Mouse (Mus musculus) retina, embryonic 14.5 days (tissue): ENCODE results near the gene Slc38a11.

Source experiments
- DNase-seq: peaks from one replicate; pipeline ENCODE4 v3.0.0-alpha.2; 2015; ENCODE audit warnings: low spot score

Gene Slc38a11

DNA sequence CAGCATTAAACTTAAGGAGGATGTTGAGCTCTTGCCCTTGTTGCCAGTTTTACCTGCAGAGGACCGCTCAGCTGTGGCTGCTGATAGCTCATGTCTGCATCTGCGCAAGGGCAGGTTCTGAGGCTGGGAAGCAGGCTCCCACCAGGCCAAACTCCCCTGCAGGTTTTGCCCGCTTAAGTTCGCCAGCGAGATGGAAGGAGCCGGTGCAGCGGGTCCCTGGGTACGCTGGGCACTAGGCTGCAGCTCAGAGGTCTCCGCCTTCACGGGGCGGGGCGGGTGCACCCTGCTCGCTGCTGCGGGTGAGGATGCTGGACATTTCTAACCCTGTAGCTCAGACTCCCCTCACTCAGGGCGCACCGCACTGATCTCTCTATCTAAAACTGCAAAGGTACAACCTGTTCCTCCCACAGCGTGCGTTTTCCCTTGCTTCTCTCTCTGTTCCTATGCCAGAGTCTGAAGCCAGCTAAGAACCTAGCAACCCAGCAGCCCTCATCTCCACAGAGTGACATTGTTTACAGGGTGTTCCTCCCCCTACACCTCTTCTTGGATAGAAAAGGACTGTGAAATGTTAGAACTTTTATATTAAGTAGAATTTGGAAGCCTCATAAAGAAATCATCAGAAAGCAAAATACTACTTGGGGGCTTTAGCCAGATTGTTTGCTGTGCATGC lies at the start of gene Slc38a11:
TSS of gene Slc38a11 (minus strand) at position 207 of the 670 bp plus-strand sequence.
- DNase-seq, result peak; percentile 36

DNA sequence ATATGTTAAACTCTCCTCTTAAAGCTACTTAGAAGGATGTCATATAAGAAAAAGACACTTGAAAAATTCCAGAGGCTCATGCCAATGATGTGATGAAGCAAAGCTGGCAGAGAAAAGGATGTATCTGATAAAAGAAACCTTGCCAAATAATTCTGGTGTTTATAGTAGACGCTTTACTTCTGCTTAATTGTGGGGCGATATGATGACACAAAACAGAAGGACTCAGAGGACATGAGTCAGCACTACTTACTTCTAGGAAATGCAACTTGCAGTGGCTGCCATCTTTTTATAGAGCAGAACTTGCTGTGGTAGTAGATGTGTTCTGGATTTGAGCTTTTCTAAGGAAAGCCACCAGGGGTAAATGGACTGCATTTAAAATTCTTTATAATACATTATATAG lies 43.3 kb upstream of the Slc38a11 start:
- no peak for DNase-seq

DNA sequence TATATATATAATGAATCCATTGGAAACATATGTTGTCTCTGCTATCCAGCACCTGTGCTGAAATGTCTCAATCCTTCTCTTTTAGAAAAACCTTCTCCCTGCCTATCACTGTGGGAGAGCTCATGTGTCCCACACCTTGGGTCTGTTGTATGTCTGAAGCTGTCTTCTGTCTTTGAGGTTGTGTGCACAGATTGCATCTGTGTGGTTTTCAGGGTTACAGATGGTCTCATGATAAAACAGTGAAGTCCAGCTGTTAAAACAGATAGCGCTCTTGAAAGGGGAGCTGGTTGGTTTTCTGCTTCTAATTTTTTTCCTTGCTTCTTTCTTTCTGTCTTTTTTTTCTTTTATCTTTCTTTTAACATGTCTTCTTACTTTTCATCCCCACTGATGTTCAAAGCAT lies 41.6 kb upstream of the Slc38a11 start:
- DNase-seq, result no peak

DNA sequence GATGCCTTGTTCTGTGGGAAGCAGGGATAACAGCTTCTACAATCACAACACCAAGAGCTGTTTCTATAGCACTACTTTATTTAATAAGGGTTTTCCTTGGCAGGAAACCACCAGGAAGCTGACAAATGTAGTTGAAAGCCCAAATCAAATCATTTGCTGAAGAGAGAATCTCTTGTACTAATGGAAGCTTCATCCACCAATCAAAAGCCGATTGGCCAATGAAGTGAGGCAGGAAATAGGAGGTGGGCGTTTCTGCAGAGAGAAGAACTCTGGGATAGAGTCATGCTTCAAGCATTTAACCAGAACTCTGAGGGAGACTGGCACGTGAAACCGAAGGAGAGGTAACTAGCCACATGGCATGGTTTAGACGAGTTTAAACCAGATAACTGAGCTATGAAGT lies 38.2 kb upstream of the Slc38a11 start:
- no peak for DNase-seq

DNA sequence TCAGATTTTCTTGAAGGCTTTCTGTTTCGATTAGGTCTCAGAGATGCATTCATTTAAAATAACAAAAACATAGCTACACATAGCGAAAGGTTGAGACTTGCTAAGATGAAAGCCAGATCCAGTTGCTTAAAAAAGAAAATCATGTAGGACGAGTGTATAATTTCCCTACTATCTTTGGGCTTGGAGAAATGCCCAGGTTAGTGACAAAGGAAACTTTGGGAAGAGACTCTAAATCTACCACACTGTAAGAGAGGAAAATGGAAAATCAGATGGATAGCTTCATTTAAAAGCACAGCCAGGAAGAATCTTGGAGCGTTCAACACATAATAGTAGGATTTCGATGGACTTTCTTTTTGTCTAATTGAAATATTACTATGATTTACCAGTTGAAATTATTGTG lies 36.1 kb upstream of the Slc38a11 start:
- no peak for DNase-seq

DNA sequence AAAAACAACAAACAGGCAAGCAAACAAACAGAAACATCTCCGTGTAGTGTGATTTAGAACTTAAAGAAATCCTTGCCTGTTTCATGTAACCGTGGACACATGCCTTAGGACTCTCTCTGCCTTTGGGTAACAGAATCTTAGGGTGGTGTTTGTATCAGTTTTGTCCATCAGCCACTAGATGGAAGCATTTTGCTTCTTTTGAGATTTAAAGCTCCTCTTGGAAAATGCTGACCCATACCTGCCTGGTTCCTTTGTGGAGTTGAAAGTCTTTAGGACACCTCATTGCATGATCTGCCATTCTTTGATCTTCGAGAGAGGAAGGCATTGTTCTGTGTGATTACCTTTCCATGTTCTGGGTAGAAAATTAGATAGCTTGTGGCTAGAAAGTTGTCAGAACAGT lies 32.3 kb upstream of the Slc38a11 start:
- DNase-seq, result peak; percentile 72

DNA sequence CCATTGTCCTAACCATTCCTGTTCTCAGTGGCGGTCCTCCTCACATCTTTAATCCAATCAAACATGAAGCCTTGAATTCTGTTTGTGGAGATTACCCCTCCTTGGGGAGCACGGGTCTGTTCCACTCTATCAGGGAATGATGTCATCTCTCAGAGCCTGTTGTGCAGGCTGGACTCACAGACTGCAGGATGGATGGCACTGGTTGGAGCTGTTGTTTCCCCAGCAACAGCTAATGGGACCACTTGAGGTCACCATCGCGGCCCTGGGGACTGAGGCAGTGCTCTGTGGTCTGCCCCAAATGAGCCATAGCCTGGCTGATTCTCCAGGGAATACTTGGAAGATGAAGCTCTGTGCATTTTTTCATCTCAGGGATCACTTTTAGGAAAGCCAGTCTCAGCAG lies 29.2 kb upstream of the Slc38a11 start:
- peak; percentile 11 for DNase-seq

DNA sequence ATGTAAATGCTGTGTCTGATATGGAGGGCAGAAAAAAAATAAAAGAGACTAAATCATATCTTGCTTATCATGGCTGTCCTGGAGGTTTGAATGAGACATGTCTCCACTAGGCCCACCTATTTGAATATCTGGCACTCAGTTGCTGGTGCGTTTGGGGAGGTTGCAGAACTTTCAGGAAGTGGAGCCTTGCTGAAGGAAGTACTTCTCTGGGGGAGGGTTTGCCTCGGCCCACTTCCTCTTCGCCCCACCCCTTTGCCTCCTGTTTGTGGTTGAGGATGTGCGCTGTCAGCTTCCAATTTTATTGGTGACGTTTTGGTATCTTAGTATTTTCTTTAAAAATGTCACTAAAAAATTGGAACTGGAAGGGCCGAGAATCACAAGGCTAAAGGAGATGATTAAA lies 27.5 kb upstream of the Slc38a11 start:
- no peak for DNase-seq

DNA sequence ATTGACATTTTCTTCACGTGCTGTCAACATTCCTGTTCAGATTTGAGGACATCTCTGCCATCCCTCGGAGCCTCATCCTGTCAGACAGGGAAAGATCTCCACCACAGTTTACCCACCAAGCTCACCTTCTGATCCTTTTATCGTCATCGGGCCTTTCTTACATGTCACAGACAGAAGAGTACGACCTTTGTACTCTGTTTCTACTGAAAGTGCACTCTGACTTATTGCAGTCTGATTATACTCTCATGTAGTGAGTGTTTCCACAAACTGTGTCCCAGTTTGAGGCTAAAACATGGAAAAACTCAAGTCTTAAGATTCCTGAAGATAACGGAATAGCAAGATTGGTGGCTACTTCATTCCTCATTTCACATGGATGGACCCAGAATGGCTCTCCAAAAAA lies 21.0 kb upstream of the Slc38a11 start:
- no peak for DNase-seq

DNA sequence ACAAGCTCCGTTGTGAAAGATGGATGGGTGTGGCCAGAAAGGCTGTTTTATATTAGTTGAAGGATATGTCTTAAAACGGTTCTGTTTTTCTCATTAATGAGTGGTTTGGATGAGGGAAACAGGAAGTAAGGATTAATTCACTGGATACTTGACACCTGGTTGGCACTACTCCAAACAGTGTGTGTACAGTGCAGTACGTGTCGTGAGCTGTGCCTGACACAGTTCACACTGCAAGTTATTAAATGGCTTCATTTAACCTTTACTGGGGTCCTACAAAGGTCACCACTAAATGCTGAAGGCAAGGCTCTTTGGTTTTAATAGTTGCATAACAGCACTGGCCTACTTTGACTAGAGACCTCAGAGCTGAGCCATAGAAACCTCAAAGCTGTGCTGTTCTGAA lies 18.7 kb upstream of the Slc38a11 start:
- no peak for DNase-seq

DNA sequence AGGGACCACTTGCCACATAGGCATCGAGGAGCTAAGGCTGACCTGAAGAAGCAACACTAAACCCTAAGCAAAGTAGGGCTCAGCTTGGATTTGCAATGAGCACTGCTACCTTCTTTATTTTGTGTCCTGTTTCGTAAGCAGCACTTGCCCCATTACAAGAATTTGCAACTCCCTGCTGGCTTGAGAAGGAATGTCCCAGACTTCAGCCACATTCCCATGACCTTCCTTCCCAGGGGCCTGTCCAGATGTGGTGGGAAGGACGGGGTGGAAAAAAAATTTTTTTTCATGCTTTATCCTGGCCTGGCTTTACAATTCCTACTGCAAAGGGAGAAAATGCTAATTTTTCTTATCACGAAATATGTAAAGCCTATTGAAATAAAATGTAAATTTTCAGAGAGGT lies 14.6 kb upstream of the Slc38a11 start:
- DNase-seq, result no peak

DNA sequence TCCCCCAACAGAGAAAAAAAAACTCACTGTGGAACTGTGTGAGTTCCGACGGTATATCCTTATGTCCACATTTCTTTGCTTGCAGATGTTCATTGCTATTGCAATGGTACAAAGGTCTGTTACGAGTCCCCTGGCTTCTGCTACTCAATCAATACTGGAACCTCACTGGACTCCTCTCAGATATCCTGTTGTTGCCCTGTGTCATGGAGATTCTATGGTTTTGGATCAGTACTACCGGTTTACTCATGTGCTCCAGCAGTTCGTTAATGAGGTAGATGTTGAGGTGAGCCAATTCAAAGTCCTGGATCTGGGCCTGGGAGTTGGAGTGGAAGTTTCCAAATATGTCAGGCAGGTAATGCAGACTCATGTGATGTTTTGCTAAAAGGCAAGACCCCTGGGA lies 10.6 kb upstream of the Slc38a11 start:
- DNase-seq, result no peak

DNA sequence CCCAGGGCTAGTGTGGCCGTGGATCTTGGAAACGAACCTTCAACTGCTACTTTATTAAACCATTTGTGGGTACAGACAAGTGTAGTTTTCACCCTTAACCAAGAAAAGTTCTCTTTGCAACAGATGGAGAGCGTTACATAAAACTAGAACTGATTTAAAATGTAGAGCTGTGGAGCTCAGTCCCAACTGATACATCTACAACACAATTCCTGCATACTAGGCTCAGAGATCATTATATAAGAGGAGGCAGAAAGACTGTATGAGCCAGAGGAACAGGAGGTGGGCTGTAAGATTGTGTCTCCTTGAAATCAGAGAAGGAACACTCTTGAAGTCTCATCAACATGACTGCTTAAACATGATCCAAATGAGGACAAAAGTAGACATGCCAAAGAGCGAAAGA lies 9.2 kb upstream of the Slc38a11 start:
- DNase-seq, result no peak

DNA sequence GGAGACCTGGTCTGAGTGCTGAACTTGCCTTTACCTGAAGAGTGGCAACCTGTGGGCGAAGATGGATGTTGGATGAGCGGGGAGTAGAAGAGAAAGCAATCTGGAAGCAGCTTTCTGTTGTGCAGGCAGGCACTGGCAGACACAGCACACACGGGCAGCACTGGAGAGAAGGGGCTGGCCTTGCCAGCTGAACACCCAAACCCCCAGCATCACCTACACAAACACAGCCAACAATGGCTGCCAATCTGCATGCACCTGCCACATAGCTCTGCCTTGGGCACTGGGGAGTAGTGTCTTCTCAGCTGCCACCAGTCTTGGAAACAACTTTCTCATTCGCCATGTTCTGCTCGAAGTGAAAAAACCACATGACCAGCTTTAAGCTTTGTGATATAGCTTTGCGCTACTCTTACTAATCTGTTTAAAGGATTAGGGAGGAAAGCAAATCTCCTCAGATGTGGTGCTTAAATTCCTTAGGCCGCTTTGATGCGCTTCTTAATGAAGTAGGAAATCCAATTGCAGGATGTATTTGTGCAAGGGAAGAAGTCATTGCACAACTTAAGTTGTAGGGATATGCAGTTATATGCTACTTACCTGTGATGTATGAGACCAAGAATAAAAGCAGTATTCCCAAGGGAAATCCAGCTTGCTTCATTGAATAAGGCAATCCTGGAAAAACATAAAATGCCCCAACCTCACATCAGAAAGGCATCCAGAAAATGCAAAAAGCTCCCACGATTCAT lies 2.9 kb downstream of the Slc38a11 start:
- DNase-seq, result peak; percentile 20

DNA sequence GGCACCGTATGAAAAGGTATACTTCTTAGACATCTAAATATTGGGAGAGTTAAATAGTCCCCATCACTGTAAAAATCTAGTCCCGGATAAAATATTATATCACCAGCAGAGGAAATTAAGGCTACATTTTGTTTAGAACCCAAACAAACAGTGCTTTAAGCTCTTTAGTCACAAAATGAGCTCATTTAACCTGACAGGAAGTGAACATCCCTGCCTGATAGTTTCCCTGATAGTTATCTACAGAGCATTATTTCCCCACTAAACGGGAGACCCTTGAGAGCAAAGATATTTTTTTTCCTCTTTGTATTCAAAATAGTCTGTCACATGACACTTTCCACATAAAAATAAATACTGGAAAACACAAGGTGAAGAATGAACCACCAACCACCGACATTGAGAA lies 16.5 kb downstream of the Slc38a11 start:
- DNase-seq, result no peak

DNA sequence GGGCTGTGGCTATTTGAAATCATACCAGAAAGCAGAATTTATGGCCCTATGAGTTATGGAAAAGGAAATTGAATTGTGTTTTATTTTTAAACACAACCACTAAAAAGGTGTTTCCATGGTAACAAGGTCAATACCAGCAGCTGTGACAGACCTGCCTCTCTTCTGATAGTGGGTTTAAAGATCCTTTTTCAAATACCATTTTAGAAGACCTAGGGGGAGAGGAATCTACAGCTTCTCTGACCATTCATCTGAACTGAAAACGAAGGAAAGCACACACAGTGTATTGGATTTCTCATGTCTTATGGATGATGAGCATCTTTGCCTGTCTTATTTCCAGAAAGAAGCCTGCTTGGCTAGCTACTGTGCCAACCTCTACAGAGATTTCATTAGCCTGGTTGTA lies 16.9 kb downstream of the Slc38a11 start:
- no peak for DNase-seq

DNA sequence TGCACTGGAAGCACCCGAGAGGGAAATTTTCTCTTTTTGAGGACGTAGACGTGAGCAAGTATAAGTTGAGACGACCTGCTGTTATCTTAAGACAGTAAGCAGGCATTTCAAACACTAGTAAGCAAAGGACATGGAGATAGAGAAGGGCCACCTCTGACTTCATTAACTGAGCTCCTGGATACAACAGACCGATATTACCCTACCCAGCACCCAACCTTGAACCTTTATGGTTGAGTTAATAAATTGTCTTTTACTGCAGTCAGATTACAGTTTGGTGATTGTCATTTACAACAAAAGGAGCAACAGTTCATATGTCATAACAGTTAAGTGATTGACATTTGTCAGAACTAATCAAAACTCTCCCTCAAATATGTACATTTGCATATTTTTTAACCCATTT lies 17.8 kb downstream of the Slc38a11 start:
- no peak for DNase-seq

DNA sequence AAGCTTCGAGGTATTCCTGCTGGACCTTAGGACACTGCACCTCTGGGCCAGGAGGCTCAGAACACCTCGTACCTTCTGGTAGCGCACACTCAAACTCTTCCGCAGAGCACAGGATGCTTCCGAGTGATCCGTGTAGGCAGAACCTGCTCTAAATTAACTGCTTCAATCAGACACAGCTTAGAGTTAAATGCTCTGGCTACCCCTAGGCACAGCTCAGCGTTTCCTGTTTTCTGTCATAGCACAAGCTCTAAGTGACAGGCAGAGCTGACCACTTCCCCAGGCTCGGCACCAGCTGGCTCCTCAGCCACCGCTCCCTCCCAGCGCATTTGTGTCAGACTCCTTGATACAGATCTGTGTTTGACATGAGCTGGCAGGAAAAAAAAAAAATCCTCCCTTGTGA lies 21.8 kb downstream of the Slc38a11 start:
- no peak for DNase-seq

DNA sequence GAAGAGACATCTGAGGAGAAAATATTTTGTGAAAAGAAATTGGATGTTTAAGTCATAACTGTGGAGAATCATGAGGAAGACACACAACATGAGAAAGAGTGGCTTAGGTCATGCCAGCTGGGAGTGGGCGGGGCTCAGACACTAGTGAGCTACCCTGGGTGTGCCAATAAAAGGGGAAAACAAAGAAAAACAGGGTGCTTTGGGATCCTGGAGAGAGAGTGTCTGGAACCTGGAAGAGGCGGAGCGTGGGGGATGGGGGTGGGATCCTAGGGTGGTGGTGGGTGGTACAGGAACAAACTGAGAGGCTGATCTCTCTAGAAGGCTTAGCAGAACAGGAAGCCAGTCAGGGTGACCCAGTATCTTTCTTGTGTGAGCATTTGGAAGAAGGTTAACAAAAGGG lies 23.0 kb downstream of the Slc38a11 start:
- no peak for DNase-seq

DNA sequence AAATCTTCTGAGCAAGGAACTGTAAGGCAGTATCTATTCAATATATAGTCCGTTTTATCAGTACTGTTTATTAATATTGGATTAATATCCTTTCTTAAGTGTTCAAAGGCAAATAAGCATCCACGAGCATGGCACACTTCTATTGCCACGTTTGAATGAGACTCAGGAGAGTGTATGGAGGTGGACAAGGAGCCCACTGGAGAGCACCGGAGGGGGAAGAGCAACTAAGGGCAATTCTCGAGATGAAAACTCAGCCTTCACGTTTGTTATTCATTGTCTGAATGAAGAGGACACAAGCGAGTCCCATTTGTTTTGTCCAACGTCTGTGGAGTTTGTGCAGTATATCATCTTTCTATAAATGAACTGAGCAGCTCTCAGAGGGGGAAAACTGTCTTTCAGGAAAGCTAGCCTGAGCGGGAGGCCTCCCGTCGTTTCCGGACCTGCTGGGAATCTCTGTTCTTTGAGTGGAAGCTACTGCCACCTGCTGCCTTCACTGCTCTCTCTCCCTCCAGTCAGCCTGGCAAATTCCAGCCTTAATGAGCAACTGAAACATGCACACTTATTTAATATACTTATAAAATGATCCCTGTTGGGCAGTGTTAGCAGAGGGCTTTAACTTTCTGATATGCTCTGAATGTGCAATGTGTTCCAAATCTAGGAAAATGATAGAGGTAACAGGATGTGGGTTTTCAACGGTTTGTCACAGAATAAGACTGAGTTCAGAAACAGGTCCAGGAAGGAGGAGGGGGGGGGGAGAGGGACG lies 26.3 kb downstream of the Slc38a11 start:
- peak; percentile 69 for DNase-seq

DNA sequence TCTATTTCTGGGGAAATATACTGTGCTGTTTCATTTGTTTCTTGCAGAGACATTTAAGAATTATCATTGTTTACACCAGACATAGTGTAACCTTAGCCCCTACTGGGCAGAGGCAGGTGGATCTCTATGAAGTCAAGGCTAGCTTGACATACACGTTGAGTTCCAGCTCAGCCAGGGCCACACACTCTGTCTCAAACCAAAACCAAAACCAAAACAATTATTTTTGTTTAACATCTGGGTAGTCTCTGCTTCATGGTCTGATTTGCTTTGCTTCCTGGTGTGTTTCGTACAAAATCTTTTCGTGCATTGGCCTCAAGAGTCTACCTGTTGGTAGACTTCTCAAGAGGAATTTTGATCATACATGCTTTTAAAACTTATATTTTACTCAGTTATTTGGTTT lies 27.2 kb downstream of the Slc38a11 start:
- no peak for DNase-seq

DNA sequence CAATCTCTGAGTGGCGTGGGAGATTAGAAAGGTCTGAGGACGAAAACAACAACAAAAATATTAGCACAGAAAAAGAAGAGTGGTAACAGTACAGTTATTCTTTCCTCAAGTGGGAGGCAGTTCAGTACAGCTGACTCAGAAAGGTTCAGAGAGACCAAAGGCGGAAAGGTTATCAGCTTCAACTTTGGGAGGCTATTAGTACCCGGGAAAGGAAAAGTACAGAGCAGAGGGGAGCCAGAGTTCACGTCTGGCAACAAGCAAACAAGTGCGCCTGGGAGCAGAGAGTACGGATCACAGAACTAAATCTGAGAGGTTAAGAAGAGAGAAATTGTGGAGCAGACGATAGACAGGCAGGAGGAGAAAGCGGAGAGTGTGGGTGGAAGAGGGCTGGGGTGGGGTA lies 29.7 kb downstream of the Slc38a11 start:
- no peak for DNase-seq

DNA sequence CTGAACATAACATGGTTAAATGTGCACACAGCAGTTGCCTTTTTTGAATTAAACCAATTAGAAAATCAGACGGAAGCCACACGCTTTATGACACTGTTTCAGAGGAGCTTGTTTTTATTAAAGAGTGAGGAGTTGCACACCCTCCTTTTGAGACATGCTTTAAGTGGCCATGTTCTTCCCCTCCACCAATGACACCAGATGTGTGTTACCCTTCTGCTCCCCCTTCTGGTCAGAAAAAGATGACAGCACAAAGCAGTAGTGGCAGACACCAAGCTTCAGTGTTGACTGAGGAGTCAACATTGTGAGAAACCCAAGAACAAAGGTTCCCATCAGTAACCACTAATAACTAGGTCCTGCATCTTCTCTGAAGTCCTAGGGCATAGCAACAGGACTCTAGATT lies 32.5 kb downstream of the Slc38a11 start:
- peak; percentile 60 for DNase-seq
